Mouse (Mus musculus) CH12.LX (cell line): ENCODE measurements around the gene Tac2. TPM values are rescaled to one million over a fixed set of nuclear protein-coding genes. Genes with fewer than 3 reads are reported as not detected.
A peak's percentile ranks its signal among the peaks of the same experiment; 100 is the strongest.

ENCODE experiments used
- DNase-seq: peaks from one replicate; pipeline ENCODE4 v3.0.0-alpha.2; 2013; ENCODE audit errors: extremely low read depth
- H3K27ac ChIP-seq: 2 replicates; pipeline ENCODE4 v1.5.1; 2012; ENCODE audit warnings: low read depth, mild to moderate bottlenecking, control low read depth, moderate library complexity; ENCODE audit not compliant: insufficient read depth
- H3K27me3 ChIP-seq: replicated peaks from 2 replicates; pipeline ENCODE3; 2012; ENCODE audit warnings: inconsistent platforms
- H3K36me3 ChIP-seq, 2 experiments: replicated peaks in 1 of 2; 2 replicates each; pipeline versions ENCODE3 to v1.6.1; 2012; ENCODE audit warnings: inconsistent platforms in 1 of 2, low read length in 1 of 2, mild to moderate bottlenecking in 1 of 2, mixed read lengths in 1 of 2, moderate library complexity in 1 of 2; ENCODE audit not compliant: control insufficient read depth in 1 of 2, insufficient read depth in 1 of 2
- H3K4me1 ChIP-seq, 2 experiments: 2 replicates each; pipeline ENCODE4 v1.6.1; 2012; ENCODE audit warnings: inconsistent platforms in 1 of 2, moderate library complexity in 1 of 2; ENCODE audit not compliant: insufficient read depth in 2 of 2, control insufficient read depth in 1 of 2
- H3K4me2 ChIP-seq: 2 replicates; pipeline ENCODE4 v1.6.1; 2012; ENCODE audit warnings: low read depth, mild to moderate bottlenecking, control low read depth; ENCODE audit not compliant: poor library complexity, insufficient read depth, severe bottlenecking
- H3K4me3 ChIP-seq, 3 experiments: fragments of 150-350 bp in 1 of 3; sonication (generic) in 1 of 3; replicated peaks in 1 of 3; 2 replicates each; pipeline versions ENCODE3 to v1.5.1; 2011 to 2012; ENCODE audit warnings: low read depth in 2 of 3, low read length in 2 of 3, mild to moderate bottlenecking in 2 of 3, moderate library complexity in 2 of 3, control low read depth in 1 of 3, improper control_type of control experiment in 1 of 3, inconsistent platforms in 1 of 3, mixed read lengths in 1 of 3; ENCODE audit not compliant: poor library complexity in 1 of 3
- H3K79me2 ChIP-seq: replicated peaks from 2 replicates; pipeline ENCODE4 v1.6.1; 2012; ENCODE audit warnings: mild to moderate bottlenecking, moderate library complexity; ENCODE audit not compliant: control insufficient read depth, poor library complexity, insufficient read depth, severe bottlenecking; ENCODE audit errors: extremely low read depth
- H3K9ac ChIP-seq: 2 replicates; pipeline ENCODE4 v1.6.1; 2012; ENCODE audit warnings: low read depth, mild to moderate bottlenecking, control low read depth, moderate library complexity; ENCODE audit not compliant: insufficient read depth
- H3K9me3 ChIP-seq: replicated peaks from 2 replicates; pipeline ENCODE3; 2012; ENCODE audit warnings: low read length, inconsistent platforms, mixed read lengths
- BHLHE40 ChIP-seq: IDR thresholded peaks from 2 replicates; pipeline ENCODE4 v1.6.1; 2011; ENCODE audit warnings: mild to moderate bottlenecking, low read depth, low read length, improper control_type of control experiment
- CHD1 ChIP-seq: IDR thresholded peaks from 2 replicates; pipeline ENCODE4 v1.6.1; 2012; ENCODE audit warnings: low read depth, low read length, improper control_type of control experiment, inconsistent platforms
- CHD2 ChIP-seq: IDR thresholded peaks from 2 replicates; pipeline ENCODE4 v1.6.1; 2011; ENCODE audit warnings: low read length, improper control_type of control experiment
- CTCF ChIP-seq, 2 experiments: IDR thresholded peaks in 1 of 2; conservative IDR thresholded peaks in 1 of 2; 2 replicates each; pipeline ENCODE4 v1.5.1; 2011 to 2012; ENCODE audit warnings: low read depth in 2 of 2, low read length in 2 of 2, improper control_type of control experiment in 1 of 2, inconsistent platforms in 1 of 2, mild to moderate bottlenecking in 1 of 2, moderate library complexity in 1 of 2
- EP300 ChIP-seq: IDR thresholded peaks from 2 replicates; pipeline ENCODE4 v1.6.1; 2011; ENCODE audit warnings: low read length, improper control_type of control experiment
- ETS1 ChIP-seq: conservative IDR thresholded peaks from 2 replicates; pipeline ENCODE4 v1.6.1; 2012; ENCODE audit warnings: low read depth, mild to moderate bottlenecking, inconsistent platforms, low read length, improper control_type of control experiment, moderate library complexity
- GABPA ChIP-seq: IDR thresholded peaks from 2 replicates; pipeline ENCODE4 v1.6.1; 2012; ENCODE audit warnings: low read depth, low read length, improper control_type of control experiment, inconsistent platforms; ENCODE audit not compliant: insufficient replicate concordance
- HCFC1 ChIP-seq: IDR thresholded peaks from 2 replicates; pipeline ENCODE4 v1.6.1; 2012; ENCODE audit warnings: low read depth, mild to moderate bottlenecking, inconsistent platforms, low read length, improper control_type of control experiment
- JUN ChIP-seq: IDR thresholded peaks from 2 replicates; pipeline ENCODE4 v1.6.1; 2011; ENCODE audit warnings: low read depth, mild to moderate bottlenecking, low read length, improper control_type of control experiment, moderate library complexity; ENCODE audit not compliant: insufficient read depth
- JUND ChIP-seq: conservative IDR thresholded peaks from 2 replicates; pipeline ENCODE4 v1.6.1; 2011; ENCODE audit warnings: low read depth, low read length, improper control_type of control experiment
- KAT2A ChIP-seq: IDR thresholded peaks from 2 replicates; pipeline ENCODE4 v1.6.1; 2012; ENCODE audit warnings: low read length, improper control_type of control experiment, inconsistent platforms; ENCODE audit not compliant: insufficient replicate concordance
- MAX ChIP-seq: IDR thresholded peaks from 2 replicates; pipeline ENCODE4 v1.6.1; 2011; ENCODE audit warnings: low read length, improper control_type of control experiment
- MAZ ChIP-seq: IDR thresholded peaks from 2 replicates; pipeline ENCODE4 v1.6.1; 2012; ENCODE audit warnings: low read depth, mild to moderate bottlenecking, inconsistent platforms, low read length, improper control_type of control experiment, moderate library complexity
- MEF2A ChIP-seq: IDR thresholded peaks from 2 replicates; pipeline ENCODE4 v1.6.1; 2014; ENCODE audit warnings: low read depth, mild to moderate bottlenecking, inconsistent platforms, low read length, improper control_type of control experiment, borderline replicate concordance
- MXI1 ChIP-seq: IDR thresholded peaks from 2 replicates; pipeline ENCODE4 v1.6.1; 2011; ENCODE audit warnings: mild to moderate bottlenecking, low read depth, low read length, improper control_type of control experiment
- MYC ChIP-seq: IDR thresholded peaks from 2 replicates; pipeline ENCODE4 v1.6.1; 2011; ENCODE audit warnings: low read depth, mild to moderate bottlenecking, improper control_type of control experiment, low read length
- NRF1 ChIP-seq: IDR thresholded peaks from 2 replicates; pipeline ENCODE4 v1.6.1; 2014; ENCODE audit warnings: low read depth, mild to moderate bottlenecking, inconsistent platforms, low read length, improper control_type of control experiment, moderate library complexity
- PAX5 ChIP-seq: IDR thresholded peaks from 2 replicates; pipeline ENCODE4 v1.6.1; 2012; ENCODE audit warnings: low read length, inconsistent platforms, mixed read lengths
- POLR2AphosphoS2 ChIP-seq: IDR thresholded peaks from 2 replicates; pipeline ENCODE4 v1.6.1; 2011; ENCODE audit warnings: low read depth, low read length, improper control_type of control experiment
- RAD21 ChIP-seq: IDR thresholded peaks from 2 replicates; pipeline ENCODE4 v1.6.1; 2011; ENCODE audit warnings: low read depth, mild to moderate bottlenecking, low read length, improper control_type of control experiment, moderate library complexity
- SIN3A ChIP-seq: IDR thresholded peaks from 2 replicates; pipeline ENCODE4 v1.6.1; 2012; ENCODE audit warnings: low read length, improper control_type of control experiment, inconsistent platforms
- TBP ChIP-seq: conservative IDR thresholded peaks from 2 replicates; pipeline ENCODE4 v1.6.1; 2011; ENCODE audit warnings: low read depth, low read length, improper control_type of control experiment
- TCF12 ChIP-seq: IDR thresholded peaks from 2 replicates; pipeline ENCODE4 v1.6.1; 2014; ENCODE audit warnings: low read depth, mild to moderate bottlenecking, inconsistent platforms, low read length, improper control_type of control experiment
- UBTF ChIP-seq: IDR thresholded peaks from 2 replicates; pipeline ENCODE4 v1.6.1; 2012; ENCODE audit warnings: low read depth, mild to moderate bottlenecking, inconsistent platforms, low read length, improper control_type of control experiment, moderate library complexity
- USF1 ChIP-seq: IDR thresholded peaks from 2 replicates; pipeline ENCODE4 v1.6.1; 2014; ENCODE audit warnings: low read depth, mild to moderate bottlenecking, inconsistent platforms, low read length, improper control_type of control experiment
- USF2 ChIP-seq: conservative IDR thresholded peaks from 2 replicates; pipeline ENCODE4 v1.6.1; 2011; ENCODE audit warnings: low read depth, low read length, improper control_type of control experiment
- ZKSCAN1 ChIP-seq: IDR thresholded peaks from 2 replicates; pipeline ENCODE4 v1.6.1; 2012; ENCODE audit warnings: low read depth, inconsistent platforms, low read length, improper control_type of control experiment, borderline replicate concordance
- ZMIZ1 ChIP-seq: IDR thresholded peaks from 2 replicates; pipeline ENCODE4 v1.6.1; 2012; ENCODE audit warnings: low read depth, mild to moderate bottlenecking, inconsistent platforms, low read length, improper control_type of control experiment
- ZNF384 ChIP-seq: IDR thresholded peaks from 2 replicates; pipeline ENCODE4 v1.6.1; 2012; ENCODE audit warnings: low read depth, low read length, improper control_type of control experiment, inconsistent platforms
- dilution Hi-C: fragments of 300-500 bp; cut with MboI; formaldehyde crosslinking; loops from 2 replicates; pipeline ENCODE4 v1.14.3; 2020; ENCODE audit warnings: low sequenced_read_pairs; ENCODE audit not compliant: extremely low pct_unique_long_range_greater_than_20kb, extremely low pct_ligation_motif_present
- in situ Hi-C: fragments of 300-500 bp; cut with MboI; formaldehyde crosslinking; loops from 3 replicates; pipeline ENCODE4 v1.14.3; 2019; ENCODE audit warnings: low sequenced_read_pairs, low pct_ligation_motif_present, low pct_unique_long_range_greater_than_20kb, mixed read lengths
- polyA plus RNA-seq: library from polyadenylated mRNA; unstranded; fragments of >175 nt; gene quantifications from 2 replicates; pipeline ENCODE4 v1.2.1, GENCODE M21; 2012; ENCODE audit warnings: low read depth; ENCODE audit not compliant: insufficient read length
- total RNA-seq, 2 experiments: library from RNA; depleted of rRNA; stranded (reverse); fragments of 300-350 nt in 1 of 2; fragments of >200 nt in 1 of 2; gene quantifications; 2 replicates each; pipeline ENCODE4 v1.2.3; 2012 to 2014

Gene Tac2
- total RNA-seq (2012; rRNA removed): not detected in 2 replicates
- not detected in 2 replicates for total RNA-seq (2014; rRNA removed)
- polyA plus RNA-seq: not detected in 2 replicates

GRCm38 (mm10) chr10:127724178-127724577, at the start of gene Tac2:
Gene Tac2 (plus strand): TSS chr10:127724478.
- in situ Hi-C loops: no loop called here
- TF ChIP-seq EP300 (no peak), TCF12 (no peak), ETS1 (no peak), POLR2AphosphoS2 (no peak), MYC (no peak), BHLHE40 (no peak), GABPA (no peak), MXI1 (no peak), MEF2A (no peak), USF2 (no peak), ZMIZ1 (no peak), USF1 (no peak), HCFC1 (no peak), MAZ (no peak), RAD21 (no peak), CHD1 (no peak), JUND (no peak), KAT2A (no peak), SIN3A (no peak)
- Histone ChIP-seq H3K4me2 (no peak within 1 kb of the TSS), H3K79me2 (no peaks in the 10 kb centered on the region), H3K27ac (no peak within 1 kb of the TSS), H3K9me3 (no peaks in the 10 kb centered on the region), H3K36me3 (no peaks in the 10 kb centered on the region), H3K9ac (no peak within 1 kb of the TSS), H3K4me1 (peaks cover 0 to 5% of the 10 kb centered on the region in 2 experiments; a peak in 1 of 4 replicates), H3K4me3 (no peak within 1 kb of the TSS), H3K27me3 (peaks cover 75% of the 10 kb centered on the region)
- no peak for DNase-seq
- dilution Hi-C loops: no loop called here

- no peaks in the 10 kb centered on the region for H3K9me3 ChIP-seq
- H3K79me2 ChIP-seq: peaks cover 3% of the 10 kb centered on the region
- H3K4me3 ChIP-seq: peak overlapping the region; percentile 46 to 98 (median 54)
- peaks cover 0 to 8% of the 10 kb centered on the region in 2 experiments for H3K36me3 ChIP-seq
- no peaks in the 10 kb centered on the region for H3K27me3 ChIP-seq
- DNase-seq: peak; percentile 91
- peak overlapping the region; percentile 29; the same call in 1 of the 2 replicates for H3K9ac ChIP-seq
- in situ Hi-C loops (loop anchor here (10.0 kb wide), 1 partner anchor 60 kb away; the partner anchor contains the start of gene Zbtb39), dilution Hi-C loops (no loop called here)
- peak overlapping the region; percentile 62 for H3K4me2 ChIP-seq
- peak overlapping the region; percentile 45; the same call in 1 of the 2 replicates for H3K27ac ChIP-seq
- H3K4me1 ChIP-seq: peaks cover 2 to 23% of the 10 kb centered on the region in 2 experiments; a peak in 2 of 4 replicates
- TF ChIP-seq KAT2A (no peak), JUN (peak; percentile 54; the same call in 1 of the 2 replicates), NRF1 (no peak), CHD2 (peak; percentile 57), PAX5 (no peak), MYC (peak; percentile 69), CTCF (conservative IDR thresholded peaks at IDR 0.05 in 1 of 2, IDR thresholded peaks at IDR 0.05 in 1 of 2; ENCODE audit: low read depth in 2 of 2, low read length in 2 of 2) (peak; percentile 98 to 100), TCF12 (peak; percentile 66), MEF2A (peak; percentile 54; the same call in 1 of the 2 replicates), MAX (peak; percentile 21; the same call in 1 of the 2 replicates), TBP (no peak), MAZ (peak; percentile 59; the same call in 1 of the 2 replicates), UBTF (no peak), CHD1 (0 out of 2 replicates have a peak, but pooled peaks have one; percentile 41), ZKSCAN1 (no peak), USF1 (no peak), EP300 (peak; percentile 74), ZNF384 (peak; percentile 90)
Observed at GRCm38 (mm10) chr10:127674794-127675522, 49.3 kb upstream of the Tac2 start.
